Mouse (Mus musculus): ENCODE measurements around the gene Atf7ip. TPM values are rescaled to one million over a fixed set of nuclear protein-coding genes. Genes with fewer than 3 reads are reported as not detected.
"Not testable (repeated sequence)": the region's sequence is repeated elsewhere in the genome, so short reads cannot be mapped to it uniquely, and the experiment has no call there.

Gene Atf7ip
- polyA plus RNA-seq (2012; rRNA removed): 20.5 and 31.6 TPM in 2 replicates

DNA sequence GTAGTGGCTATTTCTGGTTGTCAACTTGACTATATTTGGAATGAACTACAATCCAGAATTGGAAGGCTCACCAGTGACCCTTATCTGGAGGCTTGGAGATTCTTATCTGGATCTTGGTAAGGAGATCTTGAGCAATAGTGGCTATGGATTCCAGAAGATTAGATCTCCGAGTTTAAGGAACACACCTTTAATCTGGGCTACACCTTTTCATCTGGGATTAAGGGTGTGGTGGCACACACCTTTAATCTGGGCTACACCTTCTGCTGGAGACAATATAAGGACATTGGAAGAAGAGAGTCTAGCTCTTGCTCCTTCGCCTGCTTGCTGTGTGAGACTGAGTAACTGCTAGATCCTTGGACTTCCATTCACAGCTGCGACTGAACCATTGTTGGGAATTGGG, at the start of gene Atf7ip:
Gene Atf7ip, plus strand, starts transcription at position 301 of the 400 bp plus-strand sequence.
- DNase-seq (ENCODE audit: low spot score): not testable (repeated sequence)

- DNase-seq (ENCODE audit: low spot score): no peak
These were observed 49.7 kb upstream of the Atf7ip start for GRCm38 (mm10) chr6:136456302-136456701.

DNA sequence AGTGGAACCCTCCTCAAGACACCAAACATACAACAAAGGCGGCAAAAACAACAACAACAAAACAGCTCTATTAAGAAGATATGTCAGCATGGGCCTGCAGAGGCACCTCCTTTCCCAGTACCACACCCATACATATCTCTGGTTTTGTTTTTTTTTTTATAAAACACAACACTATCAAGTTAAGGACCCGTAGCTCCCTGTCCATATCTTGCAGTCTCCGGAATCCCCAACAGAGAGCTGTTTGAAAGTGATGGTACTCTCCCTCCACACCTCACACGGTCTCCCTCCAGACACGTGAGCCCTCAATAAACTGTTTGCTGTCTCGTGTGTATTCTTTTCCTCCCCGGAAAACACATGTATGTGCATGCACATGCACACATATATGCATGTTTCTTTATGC, 46.8 kb upstream of the Atf7ip start:
- no peak for DNase-seq (ENCODE audit: low spot score)

GRCm38 (mm10) chr6:136463491-136463890, 42.5 kb upstream of the Atf7ip start:
- DNase-seq (ENCODE audit: low spot score): no peak

- DNase-seq (ENCODE audit: low spot score): no peak
These were observed 41.8 kb upstream of the Atf7ip start for GRCm38 (mm10) chr6:136464121-136464621.

DNA sequence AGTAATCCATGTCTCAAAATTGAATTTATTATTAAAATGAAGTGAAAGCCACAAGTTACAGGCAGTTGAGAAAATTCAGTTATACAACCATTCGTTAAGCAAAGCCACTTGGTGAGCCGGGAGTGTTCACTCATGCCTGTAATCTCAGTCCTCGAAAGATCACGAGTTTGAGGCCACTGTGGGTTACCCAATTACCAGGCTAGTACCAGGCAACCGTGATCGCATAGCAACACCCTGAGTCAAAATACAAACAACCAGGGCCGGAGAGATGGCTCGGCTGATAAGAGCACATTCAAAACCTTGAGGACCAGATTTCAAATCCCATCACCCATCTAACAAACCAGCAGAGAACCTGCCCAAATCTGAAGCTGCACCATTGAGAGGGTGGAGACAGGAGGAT, 40.9 kb upstream of the Atf7ip start:
- DNase-seq (ENCODE audit: low spot score): no peak

DNA sequence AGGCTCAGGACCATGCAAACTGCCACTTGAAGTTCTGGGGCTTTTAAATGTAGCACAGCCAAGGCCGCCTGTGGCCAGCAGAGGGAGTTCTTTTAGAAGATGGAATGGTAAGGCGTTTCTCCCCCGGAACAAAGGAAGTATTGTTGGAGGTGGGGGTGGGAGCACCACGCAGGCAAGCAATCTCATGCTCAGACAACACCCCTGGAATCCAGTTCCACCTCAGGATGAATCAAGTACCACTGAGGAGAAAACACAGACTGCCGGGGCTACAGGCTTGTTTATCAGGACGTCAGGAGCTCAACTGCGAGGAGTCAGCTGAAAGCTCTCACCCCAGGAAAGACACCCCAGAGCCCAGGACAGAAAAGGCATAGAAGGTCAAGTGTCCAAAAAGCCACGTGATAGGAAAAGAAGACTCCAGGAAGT, 40.0 kb upstream of the Atf7ip start:
- DNase-seq (ENCODE audit: low spot score): no peak

- peak; percentile 52 for DNase-seq (ENCODE audit: low spot score)
These were observed 38.8 kb upstream of the Atf7ip start for GRCm38 (mm10) chr6:136466956-136467750.

DNA sequence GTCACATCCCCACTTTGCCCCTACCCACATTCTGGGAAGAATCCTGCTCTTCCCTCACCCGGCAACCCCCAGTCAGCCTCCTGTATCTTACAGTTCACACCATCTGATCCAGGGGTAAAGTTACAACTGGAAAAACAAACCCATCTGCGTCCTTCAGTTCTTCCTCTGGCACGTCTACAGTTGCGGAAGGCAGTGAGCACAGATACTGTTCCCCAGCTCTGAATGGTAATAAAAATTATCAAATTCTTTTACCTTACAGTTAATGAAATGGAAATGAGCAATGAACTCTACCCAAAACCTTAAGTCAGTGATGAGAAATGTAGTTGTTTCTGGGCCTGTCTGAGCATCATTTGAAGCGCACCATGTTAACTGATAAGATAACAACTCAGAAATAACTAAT, 38.1 kb upstream of the Atf7ip start:
- no peak for DNase-seq (ENCODE audit: low spot score)

GRCm38 (mm10) chr6:136468401-136468912, 37.5 kb upstream of the Atf7ip start:
- peak; percentile 64 for DNase-seq (ENCODE audit: low spot score)

- no peak for DNase-seq (ENCODE audit: low spot score)
These were observed 36.8 kb upstream of the Atf7ip start for GRCm38 (mm10) chr6:136468974-136469792.

DNA sequence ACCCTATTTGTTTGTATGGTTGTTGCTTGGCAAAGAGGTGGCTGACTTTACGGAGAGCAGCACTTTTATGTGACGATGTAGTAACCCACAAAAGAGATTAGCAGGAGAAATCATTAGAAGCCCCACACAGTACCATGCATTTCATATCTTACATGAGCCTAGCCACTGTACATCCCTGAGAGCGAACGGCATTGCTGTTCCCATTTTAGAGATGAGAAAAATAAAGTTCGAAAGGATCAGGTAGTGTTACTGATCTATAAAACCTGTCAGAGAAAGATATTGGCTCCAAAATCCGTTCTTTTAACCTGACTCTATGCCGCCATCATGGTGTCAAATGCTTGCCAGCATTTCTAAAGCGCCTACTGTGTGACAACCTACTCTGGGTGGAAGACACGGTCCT, 36.2 kb upstream of the Atf7ip start:
- DNase-seq (ENCODE audit: low spot score): no peak

- peak; percentile 46 for DNase-seq (ENCODE audit: low spot score)
These were observed 35.4 kb upstream of the Atf7ip start for GRCm38 (mm10) chr6:136470321-136471230.

GRCm38 (mm10) chr6:136471601-136472000, 34.4 kb upstream of the Atf7ip start:
- DNase-seq (ENCODE audit: low spot score): no peak

- no peak for DNase-seq (ENCODE audit: low spot score)
These were observed 33.2 kb upstream of the Atf7ip start for GRCm38 (mm10) chr6:136472779-136473178.

- DNase-seq (ENCODE audit: low spot score): no peak
These were observed 32.4 kb upstream of the Atf7ip start for GRCm38 (mm10) chr6:136473472-136474129.

DNA sequence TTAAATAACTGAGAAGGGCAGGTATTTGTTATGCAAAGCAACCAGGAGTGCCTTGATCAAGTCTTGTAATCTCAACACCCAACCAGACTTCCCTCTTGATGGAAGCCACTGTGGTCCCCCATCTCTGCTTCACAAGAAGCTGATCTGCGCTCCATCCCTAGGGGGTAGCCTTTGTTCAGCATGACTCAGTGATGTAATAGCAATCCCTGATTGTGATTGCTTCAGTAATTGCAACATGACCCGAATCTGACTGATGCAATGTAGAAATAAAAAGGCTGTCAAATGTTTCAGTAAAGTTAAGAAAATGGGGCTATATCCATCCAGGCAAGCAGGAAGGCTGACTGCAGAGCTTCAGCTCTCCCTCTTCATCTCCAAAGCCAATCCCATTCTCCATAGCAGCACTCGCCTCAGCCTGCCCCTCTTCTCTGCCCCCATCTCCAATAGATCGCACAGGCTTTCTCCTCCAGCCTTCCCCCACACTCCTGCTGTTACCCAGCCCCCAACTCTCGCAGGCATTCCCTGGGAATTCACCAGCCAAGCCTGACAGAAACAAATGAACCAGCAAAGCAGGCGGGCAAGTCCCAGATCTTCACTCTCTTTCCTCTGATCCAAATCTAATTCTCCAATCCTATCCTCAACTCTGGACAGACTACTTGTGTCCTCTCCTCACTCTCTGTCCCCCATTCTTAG, 30.7 kb upstream of the Atf7ip start:
- DNase-seq (ENCODE audit: low spot score): no peak

GRCm38 (mm10) chr6:136477878-136478277, 28.1 kb upstream of the Atf7ip start:
- no peak for DNase-seq (ENCODE audit: low spot score)

- no peak for DNase-seq (ENCODE audit: low spot score)
These were observed 22.4 kb upstream of the Atf7ip start for GRCm38 (mm10) chr6:136483531-136483930.

GRCm38 (mm10) chr6:136484093-136484492, 21.9 kb upstream of the Atf7ip start:
- no peak for DNase-seq (ENCODE audit: low spot score)

Data from urinary bladder, adult 2 months (tissue).